Mouse (Mus musculus) erythroblast, embryonic 14.5 days (primary cell): ENCODE measurements around the gene Mrpl28. TPM values are rescaled to one million over a fixed set of nuclear protein-coding genes. Genes with fewer than 3 reads are reported as not detected.

Source experiments
- H3K27me3 ChIP-seq: 2 replicates; pipeline ENCODE4 v1.6.1; 2012; ENCODE audit warnings: inconsistent platforms; ENCODE audit not compliant: control insufficient read depth
- H3K36me3 ChIP-seq: 2 replicates; pipeline ENCODE4 v1.6.1; 2012; ENCODE audit warnings: mild to moderate bottlenecking, inconsistent platforms; ENCODE audit not compliant: control insufficient read depth
- H3K4me1 ChIP-seq: 2 replicates; pipeline ENCODE4 v1.6.1; 2012; ENCODE audit warnings: inconsistent platforms; ENCODE audit not compliant: control insufficient read depth
- H3K4me3 ChIP-seq: replicated peaks from 2 replicates; pipeline ENCODE3; 2012; ENCODE audit warnings: moderate library complexity, mild to moderate bottlenecking, inconsistent platforms
- H3K9me3 ChIP-seq: 2 replicates; pipeline ENCODE4 v1.6.1; 2012; ENCODE audit warnings: low read length, inconsistent platforms, mixed read lengths; ENCODE audit not compliant: control insufficient read depth
- GATA1 ChIP-seq: IDR thresholded peaks from 2 replicates; pipeline ENCODE4 v1.6.1; 2012; ENCODE audit warnings: low read length, inconsistent platforms, mixed read lengths
- TAL1 ChIP-seq: IDR thresholded peaks from 3 replicates; pipeline ENCODE4 v1.6.1; 2012; ENCODE audit warnings: low read length, inconsistent platforms, mixed read lengths
- polyA plus RNA-seq: library from polyadenylated mRNA; stranded (reverse); fragments of >175 nt; gene quantifications from 2 replicates; pipeline ENCODE4 v1.2.3, GENCODE M21; 2012

Mrpl28 gene
- polyA plus RNA-seq, 1 experiment = 31.6 TPM

DNA sequence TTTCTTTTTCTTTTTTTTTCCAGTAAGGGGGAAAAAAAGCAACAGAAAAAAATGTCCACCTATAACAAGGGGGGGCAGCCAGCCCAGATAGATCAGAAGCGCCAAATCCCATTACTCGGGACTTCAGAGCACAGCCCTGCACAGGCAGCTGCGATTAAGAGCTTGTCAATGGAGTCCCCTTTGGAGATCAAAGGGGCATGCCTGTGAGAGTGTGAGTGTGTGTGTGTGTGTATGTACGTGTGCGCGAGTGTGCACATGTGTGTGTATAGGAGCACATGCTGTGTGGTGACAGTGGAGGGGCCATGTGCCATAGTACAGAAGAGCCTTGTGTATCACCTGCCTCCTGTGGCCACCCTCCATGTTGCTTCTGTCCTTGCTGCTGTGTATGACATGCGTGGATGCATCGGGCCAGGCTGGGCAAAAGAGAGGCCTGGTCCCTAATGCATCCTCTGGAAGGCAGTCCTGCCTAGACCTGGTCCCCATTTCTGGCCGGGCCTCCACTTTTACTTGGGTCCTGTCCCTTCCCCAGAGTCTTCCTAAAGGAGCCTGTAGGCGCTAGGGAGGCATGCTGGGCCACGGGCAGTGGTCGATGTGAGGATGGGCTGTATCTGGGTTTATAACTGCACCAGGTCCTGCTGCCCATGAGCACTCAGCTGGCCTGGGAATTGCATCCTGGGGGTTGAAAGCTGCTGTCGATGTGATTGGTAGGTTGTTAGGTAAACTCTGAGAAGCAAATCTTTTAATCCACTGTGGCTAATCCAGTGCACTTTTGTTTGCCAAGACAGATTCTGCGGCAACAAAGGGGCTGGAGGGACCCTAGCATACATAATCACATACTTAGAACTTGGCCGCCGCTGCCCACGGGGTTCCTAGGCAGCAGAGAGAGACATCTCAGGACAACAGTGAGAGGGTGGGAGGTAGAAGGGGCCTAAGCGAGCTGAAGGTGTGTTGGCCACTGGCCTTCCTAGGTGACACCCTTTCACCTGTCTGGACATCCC, 8.9 kb downstream of the Mrpl28 start:
- Histone ChIP-seq H3K9me3 (no peaks in the 10 kb centered on the region), H3K36me3 (peaks cover 59% of the 10 kb centered on the region), H3K4me1 (peaks cover 1% of the 10 kb centered on the region), H3K4me3 (no peak overlapping the region), H3K27me3 (no peaks in the 10 kb centered on the region)
- TF ChIP-seq TAL1 (no peak), GATA1 (no peak)

DNA sequence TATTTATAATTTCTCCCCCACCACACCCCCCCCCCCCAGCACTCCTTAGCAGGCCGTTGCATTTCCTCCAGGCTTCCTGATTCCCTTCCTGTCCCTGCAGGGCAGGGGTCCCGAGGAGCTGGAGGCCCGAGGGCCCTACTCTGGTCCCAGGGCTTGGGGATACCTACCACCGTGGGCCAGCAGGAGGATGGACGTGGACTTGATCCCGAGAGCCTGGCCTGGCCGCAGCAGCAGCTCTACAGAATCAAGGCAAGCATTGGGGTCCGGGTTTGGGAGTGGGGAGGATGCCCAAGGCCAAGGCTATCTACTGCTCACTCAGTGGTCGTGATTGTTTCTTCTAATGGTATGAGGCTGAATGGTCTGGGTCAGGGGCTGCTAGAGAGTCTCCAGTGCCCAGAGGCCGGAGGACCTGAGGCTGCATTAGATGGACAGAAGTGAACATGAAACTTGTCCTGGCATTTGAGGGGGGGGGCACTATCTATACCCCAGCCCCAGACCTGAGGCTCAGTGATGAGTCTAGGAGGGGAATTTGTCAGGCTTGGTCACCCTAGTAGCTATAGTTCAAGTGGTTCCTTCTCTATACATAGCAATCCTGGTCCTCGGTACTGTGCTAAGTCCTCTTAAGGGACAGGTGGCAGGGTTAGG, 13.9 kb downstream of the Mrpl28 start:
- H3K4me1 ChIP-seq = peaks cover 37% of the 10 kb centered on the region
- TF ChIP-seq TAL1 = no peak
- no peak for TF ChIP-seq GATA1
- no peaks in the 10 kb centered on the region for H3K27me3 ChIP-seq
- H3K4me3 ChIP-seq = peak overlapping the region; percentile 93
- peaks cover 13% of the 10 kb centered on the region for H3K36me3 ChIP-seq
- no peaks in the 10 kb centered on the region for H3K9me3 ChIP-seq

DNA sequence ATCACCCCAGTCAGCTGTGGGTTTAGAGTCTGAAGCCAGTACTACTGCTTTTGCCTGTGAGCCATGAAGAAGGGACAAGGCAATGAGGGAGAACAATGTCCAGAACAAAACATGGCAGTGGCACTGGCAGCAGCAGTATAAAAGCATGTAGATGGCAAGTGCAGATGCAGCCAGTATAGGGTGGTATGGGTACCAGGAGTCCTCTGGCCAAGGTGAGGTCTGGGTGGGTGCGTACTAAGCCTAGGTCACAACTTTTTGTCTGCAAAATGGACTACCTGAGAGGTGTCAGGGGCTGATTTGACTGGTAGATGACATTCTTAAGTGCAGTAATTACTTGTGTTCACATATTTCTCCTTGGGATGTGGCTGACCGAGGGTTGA, 14.4 kb downstream of the Mrpl28 start:
- H3K9me3 ChIP-seq = no peaks in the 10 kb centered on the region
- peaks cover 37% of the 10 kb centered on the region for H3K4me1 ChIP-seq
- TF ChIP-seq TAL1 = no peak
- no peak for TF ChIP-seq GATA1
- H3K27me3 ChIP-seq = no peaks in the 10 kb centered on the region
- peak overlapping the region; percentile 93 for H3K4me3 ChIP-seq
- peaks cover 13% of the 10 kb centered on the region for H3K36me3 ChIP-seq

DNA sequence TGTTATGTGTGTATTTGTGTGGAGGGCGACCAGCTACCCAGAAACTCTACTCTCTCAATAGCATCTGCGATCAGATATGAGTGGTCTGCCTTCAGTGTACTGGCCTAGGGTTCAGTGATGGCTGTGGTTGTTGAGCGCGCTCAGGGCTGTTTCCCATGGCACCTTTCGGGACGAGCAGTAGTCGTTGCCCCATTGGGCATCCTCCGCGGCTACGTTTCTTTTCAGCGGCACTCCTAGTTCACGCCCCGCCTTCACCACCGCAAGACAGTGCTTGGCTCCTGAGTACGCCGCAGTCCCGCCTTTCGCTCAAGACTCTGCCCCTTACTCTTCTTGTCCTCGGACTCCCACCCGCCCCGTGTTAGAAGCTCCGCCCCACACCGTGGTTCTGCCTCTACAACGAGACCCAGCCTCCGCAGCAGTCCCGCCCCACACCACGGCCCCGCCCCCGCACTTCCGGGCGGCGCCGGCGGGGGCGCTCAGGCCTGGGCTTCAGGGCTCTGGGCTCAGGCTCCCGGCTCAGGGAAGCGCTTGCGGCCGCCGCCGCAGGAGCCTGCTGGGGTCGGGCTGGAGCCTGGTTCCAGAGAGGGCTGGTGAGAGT, 15.0 kb downstream of the Mrpl28 start, which contains the start of gene Axin1:
TSS of gene Axin1 (plus strand) at position 450 of the 598 bp plus-strand sequence.
- peaks cover 42% of the 10 kb centered on the region for H3K4me1 ChIP-seq
- H3K36me3 ChIP-seq = peaks cover 16% of the 10 kb centered on the region
- H3K27me3 ChIP-seq = no peaks in the 10 kb centered on the region
- TF ChIP-seq GATA1 (no peak; the same call in 1 of the 2 replicates), TAL1 (no peak)
- H3K9me3 ChIP-seq = no peaks in the 10 kb centered on the region
- H3K4me3 ChIP-seq = peak within 1 kb of the TSS; percentile 93

DNA sequence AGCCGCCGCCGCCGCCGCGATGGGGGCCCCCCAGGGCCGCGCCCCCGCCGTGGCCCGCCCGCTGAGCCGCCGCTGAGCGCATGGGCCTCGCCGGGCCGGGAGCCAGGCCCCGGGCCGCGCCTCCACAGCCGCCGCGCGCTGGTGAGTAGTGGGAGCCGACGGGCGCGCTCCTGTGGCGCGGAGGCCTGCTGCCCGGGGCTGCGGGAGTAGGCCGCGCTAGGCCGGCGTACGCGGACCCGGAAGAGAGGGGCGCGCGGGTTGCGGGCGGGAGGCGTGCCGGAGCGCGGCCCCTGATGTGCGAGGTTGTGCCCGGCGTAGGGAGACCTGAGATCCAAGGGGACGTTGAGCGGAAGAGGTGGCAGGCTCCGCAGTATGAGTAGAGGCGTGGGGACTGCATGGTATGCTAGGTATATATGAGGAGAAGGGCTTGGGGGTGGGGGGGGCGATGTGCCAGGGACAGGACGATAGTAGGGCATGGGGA, 15.6 kb downstream of the Mrpl28 start:
- no peak for TF ChIP-seq GATA1
- no peak for TF ChIP-seq TAL1
- Histone ChIP-seq H3K4me3 (peak overlapping the region; percentile 93), H3K9me3 (no peaks in the 10 kb centered on the region), H3K27me3 (no peaks in the 10 kb centered on the region), H3K36me3 (peaks cover 21% of the 10 kb centered on the region), H3K4me1 (peaks cover 42% of the 10 kb centered on the region)

DNA sequence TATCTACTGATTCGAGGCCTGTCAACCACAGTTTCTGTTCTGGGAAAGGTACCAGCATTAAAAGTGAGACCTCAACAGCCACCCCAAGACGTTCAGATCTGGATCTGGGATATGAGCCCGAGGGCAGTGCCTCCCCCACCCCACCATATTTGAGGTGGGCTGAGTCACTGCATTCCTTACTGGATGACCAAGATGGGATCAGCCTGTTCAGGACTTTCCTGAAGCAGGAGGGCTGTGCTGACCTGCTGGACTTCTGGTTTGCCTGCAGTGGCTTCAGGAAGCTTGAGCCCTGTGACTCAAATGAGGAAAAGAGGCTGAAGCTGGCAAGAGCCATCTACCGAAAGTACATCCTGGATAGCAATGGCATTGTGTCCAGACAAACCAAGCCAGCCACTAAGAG, 19.5 kb downstream of the Mrpl28 start:
- no peaks in the 10 kb centered on the region for H3K9me3 ChIP-seq
- no peak for TF ChIP-seq GATA1
- TF ChIP-seq TAL1 = no peak
- H3K36me3 ChIP-seq = peaks cover 54% of the 10 kb centered on the region
- H3K4me3 ChIP-seq = no peak overlapping the region
- H3K4me1 ChIP-seq = peaks cover 37% of the 10 kb centered on the region
- no peaks in the 10 kb centered on the region for H3K27me3 ChIP-seq

DNA sequence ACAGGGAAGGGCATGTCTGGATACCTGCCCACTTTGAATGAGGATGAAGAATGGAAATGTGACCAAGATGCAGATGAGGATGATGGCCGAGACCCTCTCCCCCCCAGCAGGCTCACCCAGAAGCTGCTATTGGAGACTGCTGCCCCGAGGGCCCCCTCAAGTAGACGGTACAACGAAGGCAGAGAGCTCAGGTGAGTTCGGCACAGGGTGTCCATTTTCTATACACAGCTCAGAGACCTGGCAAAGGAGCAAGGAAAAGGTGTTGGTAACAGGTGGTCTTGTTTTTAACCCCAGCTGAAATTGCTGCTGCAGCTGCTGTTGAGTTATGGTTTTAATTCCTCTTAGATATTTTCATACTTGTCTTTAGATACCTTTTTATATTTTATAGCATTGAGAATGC, 20.1 kb downstream of the Mrpl28 start:
- H3K27me3 ChIP-seq = no peaks in the 10 kb centered on the region
- H3K4me1 ChIP-seq = peaks cover 32% of the 10 kb centered on the region
- H3K9me3 ChIP-seq = no peaks in the 10 kb centered on the region
- H3K4me3 ChIP-seq = no peak overlapping the region
- TF ChIP-seq GATA1 (no peak), TAL1 (no peak)
- H3K36me3 ChIP-seq = peaks cover 59% of the 10 kb centered on the region

DNA sequence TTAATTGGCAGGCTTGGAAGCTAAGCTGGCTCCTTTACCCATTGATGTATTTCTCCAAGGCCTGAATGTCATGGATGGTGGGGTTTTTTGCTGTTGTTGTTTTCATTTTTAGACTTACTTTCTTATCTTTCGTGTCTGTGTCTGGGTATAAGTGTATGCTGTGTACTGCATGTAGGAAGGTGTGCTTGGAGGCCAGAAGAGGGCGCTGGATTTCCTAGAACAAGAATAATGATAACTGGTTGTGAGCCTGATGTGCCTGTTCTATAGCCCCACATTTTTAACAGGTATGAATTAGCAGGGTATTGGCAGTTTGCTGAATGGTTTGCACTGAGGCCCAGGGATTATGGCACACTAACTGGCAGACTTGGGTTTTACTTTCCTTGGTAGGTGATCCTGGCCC, 25.8 kb downstream of the Mrpl28 start:
- H3K36me3 ChIP-seq = peaks cover 79% of the 10 kb centered on the region
- H3K4me3 ChIP-seq = no peak overlapping the region

More for the DNA sequence above, 25.8 kb downstream of the Mrpl28 start:
- Histone ChIP-seq H3K27me3 (no peaks in the 10 kb centered on the region), H3K9me3 (no peaks in the 10 kb centered on the region), H3K4me1 (peaks cover 3% of the 10 kb centered on the region; the same call in 1 of the 2 replicates)
- TF ChIP-seq TAL1 = no peak
- no peak for TF ChIP-seq GATA1
